Mouse (Mus musculus) ZHBTc4 (cell line): Measurements from ENCODE around the gene Tmem38a.

Experiments used
- DNase-seq: peaks from one replicate; pipeline ENCODE4 v3.0.0-alpha.2; 2011; ENCODE audit warnings: low read depth, low spot score

The Tmem38a gene

GRCm38 (mm10) chr8:72571611-72572473, at the start of gene Tmem38a:
Gene Tmem38a, plus strand, starts transcription at chr8:72572055.
- peak; percentile 81 for DNase-seq

DNA sequence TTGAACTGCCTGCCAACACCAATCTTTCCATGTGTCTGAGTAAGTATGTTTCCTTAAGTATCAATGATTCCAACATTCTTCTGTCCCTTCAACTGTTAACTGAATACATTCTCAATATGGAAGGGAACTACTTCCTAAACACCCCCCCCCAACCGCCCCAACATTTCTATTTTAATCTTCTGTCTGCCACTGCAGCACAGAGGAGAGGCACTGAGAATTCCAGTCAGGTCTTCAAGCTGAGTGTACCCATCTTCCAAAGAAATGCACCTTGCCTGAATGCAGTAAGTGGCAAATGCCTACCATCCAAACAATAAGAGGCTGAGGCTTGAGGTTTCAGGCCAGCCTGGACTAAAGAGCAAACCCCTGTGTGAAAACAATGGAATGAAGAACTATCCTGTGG, 39.8 kb upstream of the Tmem38a start:
- no peak for DNase-seq

- DNase-seq: no peak
These were observed 37.0 kb upstream of the Tmem38a start for GRCm38 (mm10) chr8:72534888-72535287.

DNA sequence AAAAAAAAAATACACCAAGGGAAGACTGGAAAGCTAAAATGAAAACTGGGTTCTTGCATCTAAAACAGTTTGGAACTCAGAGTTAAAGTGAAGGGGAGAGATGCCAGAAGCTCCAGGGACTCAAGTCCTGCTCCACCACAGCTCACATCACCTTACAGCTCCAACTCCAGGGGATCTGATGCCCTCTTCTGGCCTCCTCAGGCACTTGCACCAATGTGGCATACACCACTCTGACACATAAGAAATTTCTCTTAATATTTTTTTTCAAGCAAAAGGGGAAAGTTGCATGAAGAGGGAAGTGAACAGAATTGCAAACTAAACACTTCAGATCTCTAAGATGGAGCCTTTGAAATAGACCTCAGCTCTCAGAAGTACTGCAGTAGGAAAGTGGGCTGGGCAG, 32.6 kb upstream of the Tmem38a start:
- peak; percentile 68 for DNase-seq

DNA sequence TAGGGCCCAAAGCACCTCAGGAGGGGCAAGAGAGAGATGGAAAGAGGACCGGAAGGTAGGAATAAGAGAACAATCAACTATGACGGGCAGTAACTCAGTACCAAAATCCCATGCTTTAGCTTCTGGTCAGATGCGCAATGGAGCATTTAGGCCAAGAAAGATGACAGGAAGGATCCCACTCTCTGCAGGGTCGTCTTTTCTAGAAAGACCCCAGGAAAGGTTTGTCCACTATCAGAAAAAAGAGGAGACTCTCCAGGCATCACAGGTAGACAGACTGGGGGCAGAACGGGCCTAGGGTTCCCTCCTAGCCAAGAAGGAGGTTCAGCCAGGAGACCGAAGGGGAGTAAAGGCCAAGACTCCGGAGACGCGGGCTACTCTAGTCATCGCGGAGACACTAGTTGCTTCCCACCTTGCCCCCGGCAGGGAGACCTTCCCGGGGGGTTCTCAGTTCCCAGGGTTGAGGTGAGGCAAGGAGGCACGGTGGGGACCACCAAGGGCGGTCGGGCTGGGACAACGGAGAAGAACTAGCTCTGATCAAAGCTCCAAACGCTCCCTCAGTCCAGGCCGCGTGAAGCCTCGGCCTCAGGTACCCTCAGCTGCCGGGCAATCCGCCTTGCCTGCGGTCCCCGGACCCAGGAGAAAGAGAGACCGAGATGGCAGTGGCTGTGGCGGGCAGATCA, 24.6 kb upstream of the Tmem38a start:
- DNase-seq: peak; percentile 10

DNA sequence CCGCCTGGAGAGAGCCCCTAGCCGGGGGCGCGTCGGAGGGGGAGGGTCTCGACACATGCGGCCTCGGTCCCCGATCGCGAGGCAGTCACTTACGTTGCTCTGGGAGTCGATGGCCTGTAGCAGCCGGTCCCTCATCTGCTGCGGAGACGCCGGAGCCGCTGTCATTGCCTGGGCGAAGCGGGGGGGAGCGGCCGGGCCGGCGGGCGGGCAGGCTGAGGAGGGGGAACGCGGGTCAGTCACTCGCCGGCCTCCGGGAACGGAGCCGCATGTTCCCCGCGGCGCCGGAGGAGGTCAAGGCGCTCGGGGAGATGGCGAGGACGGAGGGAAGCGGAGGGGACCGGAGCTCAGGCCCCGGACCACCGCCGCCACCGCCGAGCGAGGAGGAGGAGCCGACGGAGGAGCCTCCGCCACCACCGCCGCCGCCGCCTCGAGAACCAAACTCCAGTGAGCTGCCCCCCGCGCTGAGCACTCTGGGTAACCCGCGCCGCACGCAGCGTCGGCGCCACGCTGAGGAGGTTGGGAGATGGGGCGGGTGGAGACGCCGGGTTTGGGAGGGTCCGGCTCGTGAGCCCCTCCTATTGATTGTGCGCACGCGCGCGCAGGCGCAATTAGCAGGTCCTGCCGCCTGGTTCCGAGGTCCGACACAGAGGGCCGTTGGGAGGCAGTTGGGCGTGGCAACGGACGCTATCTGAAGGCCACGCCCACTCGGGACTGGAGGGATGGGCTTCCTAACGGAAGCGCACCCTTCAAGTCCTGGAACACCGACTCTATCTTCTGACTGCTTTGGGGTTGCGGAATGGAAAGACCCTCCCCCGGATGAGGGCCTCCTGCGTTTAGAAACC, 23.8 kb upstream of the Tmem38a start, which contains the start of gene Med26:
Gene Med26 (minus strand): TSS at position 469 of the 842 bp plus-strand sequence.
- DNase-seq: peak; percentile 100

- DNase-seq: no peak
These were observed 23.1 kb upstream of the Tmem38a start for GRCm38 (mm10) chr8:72548644-72549313.

DNA sequence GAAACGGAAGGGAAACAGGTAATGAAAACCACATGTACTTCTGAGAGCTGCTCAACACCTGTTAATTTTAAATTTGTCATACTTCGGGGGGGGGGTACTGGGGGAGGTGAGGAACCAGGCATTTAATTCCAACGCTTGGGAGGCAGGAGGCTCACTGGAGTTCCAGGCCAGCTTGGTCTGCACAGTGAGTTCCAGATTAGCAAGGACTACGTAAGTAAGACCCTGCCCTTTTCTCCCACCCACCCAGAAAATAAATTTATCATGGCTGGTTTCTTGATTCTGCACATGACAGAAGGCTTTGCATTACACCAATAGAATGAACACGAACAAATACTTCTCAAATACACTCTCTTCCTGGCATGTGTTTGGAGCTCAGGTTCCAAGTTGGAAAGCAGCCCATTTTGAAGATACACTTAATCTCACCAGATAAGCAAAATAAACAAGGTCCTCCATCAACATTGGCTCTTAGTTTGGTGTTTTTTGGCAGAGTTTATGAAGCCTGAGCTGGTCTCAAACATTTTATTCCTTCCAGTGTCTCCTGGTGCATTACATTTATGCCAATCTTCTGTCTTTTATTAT, 22.5 kb upstream of the Tmem38a start:
- no peak for DNase-seq

- DNase-seq: peak; percentile 74
These were observed 16.1 kb upstream of the Tmem38a start for GRCm38 (mm10) chr8:72555770-72556169.

GRCm38 (mm10) chr8:72561111-72561689, 10.7 kb upstream of the Tmem38a start:
- peak; percentile 39 for DNase-seq

GRCm38 (mm10) chr8:72565970-72566369, 5.9 kb upstream of the Tmem38a start:
- no peak for DNase-seq

DNA sequence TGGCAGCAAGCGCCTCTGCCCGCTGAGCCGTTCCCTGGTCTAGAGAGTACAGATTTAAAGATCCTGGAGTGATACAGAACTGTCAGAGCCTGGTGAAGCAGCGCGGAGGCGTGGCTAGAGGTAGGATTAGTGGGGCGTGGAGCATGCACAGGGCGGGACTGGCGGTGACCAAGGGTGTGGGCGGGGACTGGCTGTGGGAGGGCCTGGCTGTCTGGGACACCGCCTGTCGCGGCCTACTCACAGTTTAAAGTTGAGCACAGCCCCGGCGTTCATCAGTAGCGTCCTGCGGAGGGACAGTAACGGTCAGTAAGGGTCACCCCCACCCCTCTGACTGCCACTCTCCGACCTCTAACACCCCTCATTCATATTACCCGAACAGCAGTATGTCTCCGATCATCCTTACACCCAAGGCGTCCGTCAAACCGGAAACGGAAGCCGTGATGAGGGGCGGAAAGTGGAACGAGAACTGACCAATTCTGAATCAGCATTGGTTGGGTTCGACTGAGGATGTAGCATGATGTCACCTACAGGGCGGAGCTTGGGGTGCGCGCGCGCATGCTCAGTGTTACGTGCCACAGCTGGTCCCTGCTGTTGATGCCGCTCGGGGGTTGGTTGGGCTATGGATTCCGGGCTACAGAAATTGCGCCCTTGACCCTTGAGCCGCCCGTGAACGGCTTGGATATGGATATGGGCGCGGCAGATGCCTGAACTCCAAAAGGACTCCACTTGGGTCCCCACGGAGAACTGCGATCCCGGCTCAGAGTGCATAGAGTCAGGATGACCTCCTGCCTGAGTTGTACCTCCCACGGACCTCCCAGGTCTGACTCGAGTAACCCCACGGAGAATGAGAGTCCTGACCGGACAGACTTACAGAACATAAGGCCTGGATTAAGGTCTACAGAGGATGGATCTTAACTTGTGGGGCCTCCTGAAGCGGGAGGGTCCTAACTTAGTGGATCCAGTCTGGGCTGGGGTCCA, 933 bp upstream of the Tmem38a start, which contains the start of gene Smim7:
Gene Smim7 (minus strand): TSS at position 456 of the 978 bp plus-strand sequence.
- DNase-seq: peak; percentile 99

GRCm38 (mm10) chr8:72572507-72572906, 652 bp downstream of the Tmem38a start:
- no peak for DNase-seq

DNA sequence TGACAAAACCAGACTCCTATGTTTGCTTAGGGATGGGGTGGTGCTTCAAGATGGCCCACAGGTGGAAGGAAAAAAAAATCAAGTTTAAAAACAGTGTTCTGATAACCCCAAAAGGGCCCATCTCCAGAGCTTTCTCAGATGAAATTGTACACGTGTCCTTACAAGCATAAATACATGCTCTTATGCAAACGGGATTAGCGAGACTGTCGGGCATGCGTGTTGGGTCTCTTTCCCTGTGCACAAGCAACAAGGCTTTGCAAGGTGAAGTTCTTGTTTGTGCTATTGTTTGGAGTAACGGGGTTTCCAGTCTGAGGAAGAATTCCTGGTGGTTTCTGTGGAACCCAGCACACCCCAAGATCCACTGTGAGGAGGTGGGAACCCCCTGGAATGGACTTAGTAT, 1.6 kb downstream of the Tmem38a start:
- no peak for DNase-seq

GRCm38 (mm10) chr8:72575915-72576314, 4.1 kb downstream of the Tmem38a start:
- DNase-seq: no peak

DNA sequence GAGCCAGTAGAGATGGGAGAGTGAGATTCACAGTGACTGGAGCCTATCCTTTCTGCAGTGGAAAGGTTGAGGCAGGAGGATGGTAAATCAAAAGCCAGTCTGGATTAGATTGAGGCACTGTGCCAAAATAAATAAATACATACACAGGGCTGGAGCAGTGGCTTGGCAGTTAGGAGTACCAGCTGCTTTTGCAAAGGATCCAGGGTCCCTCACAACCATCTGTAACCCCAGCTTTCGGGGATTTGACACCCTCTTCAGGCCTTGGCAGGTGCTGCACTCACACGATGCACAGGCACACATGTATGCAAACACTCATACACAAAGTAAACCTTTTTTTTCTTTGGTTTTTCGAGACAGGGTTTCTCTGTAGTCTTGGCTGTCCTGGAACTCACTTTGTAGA, 5.4 kb downstream of the Tmem38a start:
- peak; percentile 44 for DNase-seq

- DNase-seq: no peak
These were observed 6.1 kb downstream of the Tmem38a start for GRCm38 (mm10) chr8:72577941-72578340.

GRCm38 (mm10) chr8:72579374-72579773, 7.5 kb downstream of the Tmem38a start:
- DNase-seq: peak; percentile 32

DNA sequence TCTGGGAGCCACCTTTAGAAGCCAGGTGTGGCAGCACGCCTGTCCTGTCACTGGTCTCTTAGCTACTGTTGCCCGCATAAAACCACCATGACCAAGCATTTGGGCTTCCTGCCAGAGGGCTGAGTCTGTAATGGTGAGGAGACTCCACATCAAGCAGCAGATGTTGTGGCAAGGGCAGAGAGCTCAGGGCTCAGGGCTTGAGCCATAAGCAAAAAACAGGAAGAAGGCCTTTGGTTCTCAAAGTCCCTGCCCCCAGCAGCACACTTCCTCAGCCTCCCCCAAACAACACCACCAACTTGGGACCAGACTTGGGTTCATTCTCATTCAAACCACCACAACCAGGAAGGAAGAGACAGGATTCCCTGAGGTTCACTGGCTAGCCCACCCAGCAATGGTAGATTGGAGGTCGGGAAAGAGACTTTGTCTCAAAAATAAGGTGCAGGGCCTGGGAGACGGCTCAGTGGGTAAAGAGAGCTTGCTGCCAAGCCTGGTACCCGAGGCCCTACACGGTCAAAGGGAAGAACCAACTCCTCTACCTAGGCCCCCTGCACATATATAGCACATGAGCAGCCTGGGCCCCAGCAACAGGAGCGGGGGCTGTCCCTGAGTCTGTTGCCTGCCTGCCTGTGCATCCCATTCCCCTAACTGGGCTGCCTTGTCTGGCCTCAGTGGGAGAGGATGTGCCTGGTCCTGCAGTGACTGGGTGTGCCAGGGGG, 11.4 kb downstream of the Tmem38a start:
- no peak for DNase-seq
